Mouse (Mus musculus) erythroblast, embryonic 14.5 days (primary cell): ENCODE data around the gene Eln. TPM values are rescaled to one million over a fixed set of nuclear protein-coding genes. Genes with fewer than 3 reads are reported as not detected.

ENCODE experiments used
- H3K27me3 ChIP-seq: 2 replicates; pipeline ENCODE4 v1.6.1; 2012; ENCODE audit warnings: inconsistent platforms; ENCODE audit not compliant: control insufficient read depth
- H3K36me3 ChIP-seq: 2 replicates; pipeline ENCODE4 v1.6.1; 2012; ENCODE audit warnings: mild to moderate bottlenecking, inconsistent platforms; ENCODE audit not compliant: control insufficient read depth
- H3K4me1 ChIP-seq: 2 replicates; pipeline ENCODE4 v1.6.1; 2012; ENCODE audit warnings: inconsistent platforms; ENCODE audit not compliant: control insufficient read depth
- H3K4me3 ChIP-seq: replicated peaks from 2 replicates; pipeline ENCODE3; 2012; ENCODE audit warnings: moderate library complexity, mild to moderate bottlenecking, inconsistent platforms
- H3K9me3 ChIP-seq: 2 replicates; pipeline ENCODE4 v1.6.1; 2012; ENCODE audit warnings: low read length, inconsistent platforms, mixed read lengths; ENCODE audit not compliant: control insufficient read depth
- GATA1 ChIP-seq: IDR thresholded peaks from 2 replicates; pipeline ENCODE4 v1.6.1; 2012; ENCODE audit warnings: low read length, inconsistent platforms, mixed read lengths
- TAL1 ChIP-seq: IDR thresholded peaks from 3 replicates; pipeline ENCODE4 v1.6.1; 2012; ENCODE audit warnings: low read length, inconsistent platforms, mixed read lengths
- polyA plus RNA-seq: library from polyadenylated mRNA; stranded (reverse); fragments of >175 nt; gene quantifications from 2 replicates; pipeline ENCODE4 v1.2.3, GENCODE M21; 2012

Gene Eln
- polyA plus RNA-seq, 1 experiment: not detected

DNA sequence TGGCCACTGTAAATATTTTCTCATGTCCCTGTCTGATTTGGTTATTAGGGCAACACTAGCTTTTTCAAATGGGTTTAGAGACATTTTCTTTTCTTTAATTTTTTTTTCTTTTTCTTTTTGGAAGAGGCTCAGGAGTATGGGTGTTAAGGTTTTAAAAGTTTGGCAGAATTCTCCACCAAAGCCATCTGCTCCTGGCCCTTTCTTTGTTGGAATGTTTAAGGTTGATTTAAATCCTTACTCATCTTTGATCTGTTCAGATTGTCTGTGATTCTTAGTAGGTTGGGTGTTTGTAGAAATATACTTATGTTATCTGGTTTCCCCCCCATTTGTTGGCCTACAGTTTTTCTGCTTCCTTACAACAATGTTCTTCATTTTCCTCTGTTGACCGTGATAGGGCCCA, 54.4 kb downstream of the Eln start:
- peaks cover 20% of the 10 kb centered on the region for H3K4me1 ChIP-seq
- H3K36me3 ChIP-seq: no peaks in the 10 kb centered on the region
- no peaks in the 10 kb centered on the region for H3K9me3 ChIP-seq
- H3K27me3 ChIP-seq: peaks cover 6% of the 10 kb centered on the region
- TF ChIP-seq TAL1: no peak
- H3K4me3 ChIP-seq: no peak overlapping the region

DNA sequence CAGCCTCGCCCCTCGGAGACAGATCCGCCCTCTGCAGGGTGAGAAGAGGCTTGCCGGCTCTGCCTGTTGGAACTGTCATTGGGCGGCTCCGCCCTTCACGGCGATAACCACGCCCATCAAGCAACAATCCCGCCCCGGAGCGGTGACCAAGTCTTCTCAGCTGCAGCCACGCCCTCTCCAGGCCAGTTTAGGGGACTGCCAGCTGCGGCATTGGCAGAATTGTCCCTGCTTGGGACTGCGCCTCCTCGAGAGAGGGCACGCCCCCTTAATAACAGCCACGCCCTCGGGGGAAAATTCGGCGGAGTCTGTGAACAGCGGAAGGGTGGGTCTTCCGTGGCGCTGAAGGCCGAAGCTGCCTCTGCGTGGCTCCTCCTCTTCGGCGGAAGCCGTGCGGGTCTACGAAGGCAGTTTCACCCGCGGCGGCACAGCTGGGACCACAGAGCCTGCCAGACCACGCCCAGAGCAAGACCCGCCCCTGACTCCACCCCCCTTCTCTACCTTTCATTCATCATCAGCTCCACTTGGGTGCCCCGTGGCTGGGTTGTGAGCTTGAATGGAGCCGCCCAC, 58.3 kb downstream of the Eln start:
- Histone ChIP-seq H3K36me3 (no peaks in the 10 kb centered on the region), H3K4me1 (peaks cover 28% of the 10 kb centered on the region), H3K27me3 (peaks cover 20% of the 10 kb centered on the region), H3K9me3 (no peaks in the 10 kb centered on the region), H3K4me3 (peak overlapping the region; percentile 74)
- TF ChIP-seq GATA1 (no peak), TAL1 (no peak)

DNA sequence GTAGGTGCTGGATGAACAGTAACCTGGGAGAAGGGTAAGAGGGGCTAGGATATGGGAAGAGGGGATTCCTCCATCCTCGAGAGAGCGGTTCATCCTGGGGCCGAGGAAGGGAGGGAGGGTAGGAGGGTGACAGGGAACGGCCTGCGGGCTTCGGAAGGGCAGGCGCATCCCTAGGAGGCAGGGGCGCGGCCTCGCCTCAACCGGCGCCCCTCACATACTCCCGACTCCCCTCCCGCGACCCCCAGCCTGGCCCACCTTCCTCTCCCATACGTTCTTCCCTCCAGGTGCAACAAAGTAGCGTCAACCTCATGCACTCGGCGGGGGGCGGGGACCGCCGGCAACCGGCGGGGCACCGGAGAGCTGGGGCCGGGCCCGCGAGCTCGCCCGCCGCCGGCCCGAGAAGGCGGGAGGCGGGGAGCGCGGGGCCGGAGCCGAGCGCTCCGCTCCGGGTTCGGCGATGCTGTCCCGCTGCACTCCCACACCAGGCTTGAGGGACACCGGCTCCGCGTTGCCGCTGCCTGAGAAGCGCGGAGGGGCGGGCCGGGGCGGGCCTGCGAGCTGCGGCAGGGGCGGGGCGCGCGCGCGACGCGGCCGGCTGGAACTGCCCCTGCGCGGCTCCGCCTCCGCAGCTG, 58.9 kb downstream of the Eln start, which contains the start of gene Limk1:
Gene Limk1 (minus strand): TSS at position 513 of the 632 bp plus-strand sequence.
- peaks cover 28% of the 10 kb centered on the region for H3K4me1 ChIP-seq
- H3K4me3 ChIP-seq: peak within 1 kb of the TSS; percentile 74
- H3K9me3 ChIP-seq: no peaks in the 10 kb centered on the region
- TF ChIP-seq TAL1 (no peak), GATA1 (no peak)
- H3K36me3 ChIP-seq: no peaks in the 10 kb centered on the region
- H3K27me3 ChIP-seq: peaks cover 20% of the 10 kb centered on the region

DNA sequence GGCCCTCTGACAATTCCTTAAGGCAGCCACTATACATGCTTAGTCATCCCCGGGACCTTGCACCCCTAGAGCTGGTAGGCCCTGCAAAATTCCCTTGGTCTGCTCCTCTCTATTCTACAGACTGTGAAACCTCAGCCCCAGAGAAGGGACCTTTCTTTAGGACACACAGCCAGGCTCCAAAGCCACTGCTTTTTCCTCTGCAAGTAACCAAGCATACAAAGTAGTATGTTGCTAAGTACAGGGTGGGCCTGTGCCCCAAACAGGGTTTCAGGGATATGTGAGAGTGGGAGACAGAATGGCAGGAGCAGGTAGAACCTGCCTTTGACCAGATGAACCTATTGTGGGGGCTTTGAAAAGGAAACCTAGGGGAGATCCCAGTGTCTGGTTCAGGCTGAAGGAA, 59.9 kb downstream of the Eln start:
- Histone ChIP-seq H3K27me3 (peaks cover 20% of the 10 kb centered on the region), H3K4me3 (no peak overlapping the region), H3K9me3 (no peaks in the 10 kb centered on the region), H3K36me3 (no peaks in the 10 kb centered on the region), H3K4me1 (peaks cover 28% of the 10 kb centered on the region)
- no peak for TF ChIP-seq GATA1

DNA sequence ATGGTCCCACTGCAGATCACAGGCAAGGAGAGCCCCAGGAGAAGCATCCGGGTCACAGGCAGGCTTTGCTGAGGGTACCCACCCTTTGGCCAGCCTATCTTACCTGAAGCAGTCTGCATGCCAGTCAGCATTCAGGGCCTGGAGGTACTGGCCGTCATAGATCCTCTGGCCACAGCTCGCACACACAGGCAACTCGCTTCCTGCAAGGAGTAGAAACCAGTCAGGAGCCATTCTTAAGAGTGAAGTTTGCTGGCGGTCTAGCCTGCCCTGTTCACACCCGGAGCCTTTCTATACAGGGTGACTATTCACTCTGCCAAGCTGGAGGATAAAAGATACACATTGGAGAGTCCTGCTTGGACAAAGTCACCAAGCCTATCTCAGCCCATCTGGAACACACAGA, 60.6 kb downstream of the Eln start:
- Histone ChIP-seq H3K4me1 (peaks cover 28% of the 10 kb centered on the region), H3K27me3 (peaks cover 20% of the 10 kb centered on the region), H3K36me3 (no peaks in the 10 kb centered on the region), H3K4me3 (no peak overlapping the region), H3K9me3 (no peaks in the 10 kb centered on the region)
- TF ChIP-seq TAL1 (no peak), GATA1 (no peak)

DNA sequence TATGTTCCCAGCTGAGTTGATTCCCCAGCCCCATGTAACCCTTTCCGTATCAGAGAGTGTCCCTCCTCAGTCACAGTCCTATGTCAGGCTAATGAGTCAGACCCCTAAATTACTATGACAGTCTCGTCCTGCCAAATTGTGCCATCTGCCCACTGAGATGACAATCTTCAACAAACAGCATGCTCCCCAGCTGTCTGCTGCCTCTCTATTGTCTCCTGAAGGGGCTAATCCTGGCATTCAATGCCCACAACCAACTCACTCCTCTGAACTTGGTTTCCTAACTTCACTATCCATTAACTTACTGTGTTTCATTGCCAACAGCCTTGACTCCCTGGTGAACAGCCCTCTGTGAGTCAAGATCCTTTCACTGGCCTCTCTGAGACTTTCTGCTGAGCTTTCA, 62.7 kb downstream of the Eln start:
- TF ChIP-seq GATA1 (no peak), TAL1 (no peak)
- H3K9me3 ChIP-seq: no peaks in the 10 kb centered on the region
- no peaks in the 10 kb centered on the region for H3K36me3 ChIP-seq
- peaks cover 20% of the 10 kb centered on the region for H3K27me3 ChIP-seq
- peaks cover 30% of the 10 kb centered on the region for H3K4me1 ChIP-seq
- H3K4me3 ChIP-seq: no peak overlapping the region

DNA sequence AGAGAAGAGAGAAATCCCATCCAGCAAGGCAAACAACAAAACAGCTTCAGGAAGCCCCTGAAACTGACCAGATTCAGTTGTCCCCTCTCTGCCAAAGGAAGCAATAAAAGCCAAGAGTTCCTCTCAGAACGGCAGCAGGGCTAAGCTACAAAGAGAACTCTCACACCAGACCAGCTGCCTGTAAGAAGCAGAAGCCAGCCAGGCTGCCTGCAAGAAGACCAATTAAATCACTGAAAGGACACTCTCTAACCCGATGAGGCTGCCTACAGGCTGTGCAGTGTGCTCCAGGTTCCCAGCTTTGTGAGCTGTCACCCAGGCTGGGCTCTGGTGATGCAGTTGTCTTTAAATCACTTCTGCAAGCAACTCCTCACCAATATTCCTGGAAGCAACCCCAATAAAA, 63.3 kb downstream of the Eln start:
- Histone ChIP-seq H3K4me3 (no peak overlapping the region), H3K27me3 (peaks cover 20% of the 10 kb centered on the region), H3K9me3 (no peaks in the 10 kb centered on the region), H3K4me1 (peaks cover 30% of the 10 kb centered on the region), H3K36me3 (no peaks in the 10 kb centered on the region)
- TF ChIP-seq GATA1 (no peak), TAL1 (no peak)

DNA sequence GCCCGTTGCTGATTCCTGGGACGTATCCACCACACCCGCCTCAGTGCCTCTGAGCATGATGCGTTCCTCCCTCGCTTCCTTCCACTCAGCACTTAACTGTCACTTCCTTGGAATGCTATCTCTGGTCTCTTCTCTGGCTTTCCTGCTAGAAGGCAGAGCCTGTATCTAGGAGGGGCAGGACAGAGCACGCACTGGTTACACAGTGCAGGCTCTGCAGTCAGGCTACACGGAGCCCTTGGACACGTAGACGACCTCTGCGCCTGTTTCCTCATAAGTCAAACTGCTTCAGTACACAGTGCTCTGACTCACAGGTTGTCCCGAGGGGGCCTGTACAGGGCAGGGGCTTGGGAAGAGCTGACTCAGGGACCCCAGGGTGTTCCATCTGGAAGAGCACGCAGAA, 66.9 kb downstream of the Eln start:
- TF ChIP-seq GATA1: no peak
- TF ChIP-seq TAL1: no peak
- no peaks in the 10 kb centered on the region for H3K27me3 ChIP-seq
- no peak overlapping the region for H3K4me3 ChIP-seq
- peaks cover 39% of the 10 kb centered on the region for H3K4me1 ChIP-seq
- H3K36me3 ChIP-seq: no peaks in the 10 kb centered on the region
- H3K9me3 ChIP-seq: no peaks in the 10 kb centered on the region

DNA sequence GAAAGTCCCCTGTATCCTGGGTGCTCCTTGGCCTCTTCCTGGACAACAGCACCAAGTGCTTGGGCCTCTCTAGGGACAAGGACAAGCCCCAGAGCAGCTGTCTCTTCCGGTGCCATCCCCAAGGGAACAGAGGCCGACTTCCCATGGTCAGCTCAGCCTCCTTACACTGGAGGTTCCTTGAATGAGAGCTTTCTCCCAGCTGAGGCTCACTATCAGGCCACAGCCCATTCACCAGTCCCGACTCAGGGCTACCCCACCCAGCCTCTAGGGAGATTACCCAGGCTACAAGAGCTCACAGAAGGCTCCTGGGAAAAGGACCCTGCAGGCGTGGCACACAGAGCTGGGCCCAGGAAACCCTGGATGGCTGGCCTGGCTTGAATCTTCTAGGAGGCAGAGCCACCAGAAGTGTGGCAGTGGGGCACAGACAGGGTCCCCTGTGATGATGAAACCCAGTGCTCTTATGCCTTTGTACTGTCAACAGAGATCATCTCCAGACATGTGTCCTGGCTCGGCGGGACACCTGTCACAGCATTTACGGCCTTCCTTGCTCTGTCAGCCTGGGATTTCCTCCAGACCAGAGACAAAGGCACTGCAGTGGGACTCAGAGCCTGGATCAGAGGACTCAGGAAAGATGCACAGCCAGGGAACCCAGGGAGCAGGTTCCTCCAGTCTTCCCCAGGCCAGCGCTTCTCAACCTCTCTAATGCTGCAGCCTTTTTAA, 68.1 kb downstream of the Eln start:
- H3K36me3 ChIP-seq: no peaks in the 10 kb centered on the region
- no peak overlapping the region for H3K4me3 ChIP-seq
- H3K4me1 ChIP-seq: peaks cover 39% of the 10 kb centered on the region
- no peaks in the 10 kb centered on the region for H3K27me3 ChIP-seq
- no peak for TF ChIP-seq GATA1
- no peaks in the 10 kb centered on the region for H3K9me3 ChIP-seq

DNA sequence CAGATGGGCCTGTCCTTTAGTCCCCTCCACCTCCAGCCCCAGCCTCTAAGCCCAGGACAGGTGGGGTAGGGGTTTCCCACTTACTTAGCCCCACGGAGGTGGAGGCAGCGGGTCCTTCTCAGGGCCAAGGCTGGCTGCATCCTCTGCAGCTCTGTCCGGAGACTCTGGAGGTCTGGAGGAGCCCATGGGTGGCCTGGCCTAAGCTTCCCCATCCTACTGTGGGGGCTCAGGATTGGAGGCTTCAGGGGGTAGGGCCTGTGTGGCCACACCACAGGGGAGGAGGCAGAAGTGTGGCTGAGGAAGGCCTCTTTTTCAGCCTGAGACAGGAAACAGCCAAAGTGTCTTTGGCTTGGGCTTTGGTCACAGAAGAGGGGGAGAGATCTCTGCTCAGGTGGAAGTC, 69.1 kb downstream of the Eln start:
- H3K4me3 ChIP-seq: no peak overlapping the region
- H3K27me3 ChIP-seq: no peaks in the 10 kb centered on the region
- H3K36me3 ChIP-seq: no peaks in the 10 kb centered on the region
- H3K4me1 ChIP-seq: peaks cover 39% of the 10 kb centered on the region
- no peak for TF ChIP-seq GATA1
- TF ChIP-seq TAL1: no peak
- H3K9me3 ChIP-seq: no peaks in the 10 kb centered on the region
